Mouse (Mus musculus) liver, postnatal 0 days (tissue): ENCODE results near the gene Exoc7. TPM values are rescaled to one million over a fixed set of nuclear protein-coding genes. Genes with fewer than 3 reads are reported as not detected.
A peak's percentile ranks its signal among the peaks of the same experiment; 100 is the strongest.

Experiments
- ATAC-seq: fragments of 200-750 bp; cut with Nextera tagmentation; 2 replicates; pipeline ENCODE4 v1.8.0; 2017; ENCODE audit warnings: mild to moderate bottlenecking, moderate library complexity
- DNase-seq: peaks from one replicate; pipeline ENCODE4 v3.0.0-alpha.2; 2016
- H3K27ac ChIP-seq: fragments of 300-500 bp; sonication (generic); 2 replicates; pipeline ENCODE4 v1.5.1; 2014; ENCODE audit warnings: antibody characterized with exemption, moderate library complexity, mild to moderate bottlenecking, low read depth
- H3K27me3 ChIP-seq: fragments of 300-500 bp; sonication (generic); 2 replicates; pipeline ENCODE4 v1.6.1; 2014; ENCODE audit warnings: low read length, control low read depth, mixed read lengths; ENCODE audit not compliant: insufficient read depth
- H3K36me3 ChIP-seq: fragments of 300-500 bp; sonication (generic); replicated peaks from 2 replicates; pipeline ENCODE4 v1.6.1; 2014; ENCODE audit warnings: mild to moderate bottlenecking, control low read depth, low read length, moderate library complexity, mixed read lengths; ENCODE audit not compliant: insufficient read depth
- H3K4me1 ChIP-seq: fragments of 300-500 bp; sonication (generic); 2 replicates; pipeline ENCODE4 v1.6.1; 2014; ENCODE audit warnings: antibody characterized with exemption, mild to moderate bottlenecking, control low read depth; ENCODE audit not compliant: insufficient read depth
- H3K4me2 ChIP-seq: fragments of 300-500 bp; sonication (generic); 2 replicates; pipeline ENCODE4 v1.6.1; 2014; ENCODE audit warnings: low read depth, mild to moderate bottlenecking, low read length, moderate library complexity, mixed read lengths
- H3K4me3 ChIP-seq: fragments of 300-500 bp; sonication (generic); 2 replicates; pipeline ENCODE4 v1.5.1; 2014; ENCODE audit warnings: low read depth, low read length
- H3K9ac ChIP-seq: fragments of 300-500 bp; sonication (generic); replicated peaks from 2 replicates; pipeline ENCODE4 v1.6.1; 2014; ENCODE audit warnings: mild to moderate bottlenecking, moderate library complexity
- H3K9me3 ChIP-seq: fragments of 300-500 bp; sonication (generic); 2 replicates; pipeline ENCODE4 v1.6.1; 2016; ENCODE audit warnings: mild to moderate bottlenecking, control low read depth, low read length, mixed read lengths
- CTCF ChIP-seq: sonication (generic); IDR thresholded peaks from 2 replicates; pipeline ENCODE4 v1.5.1; 2016; ENCODE audit warnings: antibody characterized with exemption, low read depth
- EP300 ChIP-seq: IDR thresholded peaks from 2 replicates; pipeline ENCODE4 v1.6.1; 2016; ENCODE audit warnings: antibody characterized with exemption, low read depth, mild to moderate bottlenecking
- WGBS: fragments of 180-500 bp; shearing (Covaris S2); extraction: QIAGEN DNeasy Blood & Tissue Kit; methylation state at CpG from one replicate; pipeline ENCODE4 v1.1.7; 2014; ENCODE audit not compliant: insufficient replicate concordance; 5-methylcytosine and 5-hydroxymethylcytosine counted together
- polyA plus RNA-seq: library from polyadenylated mRNA; unstranded; fragments of >200 nt; fragmentation: Nextera tagmentation; extraction: Ambion mirVana; gene quantifications from 2 replicates; pipeline ENCODE4 v1.2.1, GENCODE M21; 2015

Exoc7 gene
- polyA plus RNA-seq, result 18.1 and 18.4 TPM in 2 replicates

DNA sequence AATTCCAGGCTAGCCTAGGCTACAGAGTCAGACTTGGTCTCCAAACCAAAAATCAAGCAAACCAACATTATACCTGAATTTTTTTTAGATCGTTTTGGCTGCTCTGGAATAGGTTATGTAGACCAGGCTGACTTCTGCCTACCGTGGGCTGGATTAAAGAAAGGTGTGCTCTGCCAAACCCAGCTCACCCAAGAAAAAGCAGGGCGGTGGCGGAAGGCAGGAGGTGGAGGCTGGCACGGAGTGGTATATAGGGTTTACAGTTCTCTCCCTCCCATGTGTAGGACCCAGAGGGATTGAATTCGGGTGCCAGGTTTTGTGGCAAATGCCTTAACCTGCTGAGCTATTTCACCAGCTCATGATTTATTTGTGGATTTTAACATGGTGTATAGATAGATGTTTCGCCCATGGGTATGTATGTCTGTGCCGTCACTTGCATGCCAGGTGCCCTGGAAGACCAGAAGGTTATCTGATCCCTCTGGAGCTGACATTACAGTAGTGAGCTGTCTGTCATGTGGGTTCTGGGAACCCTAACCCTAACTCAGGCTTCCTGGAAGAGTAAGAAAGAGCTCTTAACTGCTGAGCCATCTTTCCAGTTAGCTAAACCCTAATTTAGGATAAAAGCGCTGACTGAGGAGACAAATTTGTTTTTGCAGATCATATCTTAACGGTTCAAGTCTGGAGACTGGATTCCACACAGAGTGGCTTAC, at the start of gene Exoc7:
TSS of gene Exoc7 (minus strand) at position 215 of the 707 bp plus-strand sequence.
- no peak for ATAC-seq
- H3K36me3 ChIP-seq, result peaks cover 24% of the 10 kb centered on the region
- H3K4me3 ChIP-seq, result peak within 1 kb of the TSS; percentile 77
- H3K27me3 ChIP-seq, result no peaks in the 10 kb centered on the region
- peaks cover 14% of the 10 kb centered on the region for H3K4me1 ChIP-seq
- peak within 1 kb of the TSS; percentile 49 for H3K27ac ChIP-seq
- no peak for DNase-seq
- H3K4me2 ChIP-seq, result peak within 1 kb of the TSS; percentile 81
- peak within 1 kb of the TSS; percentile 72 for H3K9ac ChIP-seq
- no peaks in the 10 kb centered on the region for H3K9me3 ChIP-seq
- 74% methylated on average over 10 of the region's 10 CpGs for WGBS
- TF ChIP-seq CTCF, result no peak
- no peak for TF ChIP-seq EP300

DNA sequence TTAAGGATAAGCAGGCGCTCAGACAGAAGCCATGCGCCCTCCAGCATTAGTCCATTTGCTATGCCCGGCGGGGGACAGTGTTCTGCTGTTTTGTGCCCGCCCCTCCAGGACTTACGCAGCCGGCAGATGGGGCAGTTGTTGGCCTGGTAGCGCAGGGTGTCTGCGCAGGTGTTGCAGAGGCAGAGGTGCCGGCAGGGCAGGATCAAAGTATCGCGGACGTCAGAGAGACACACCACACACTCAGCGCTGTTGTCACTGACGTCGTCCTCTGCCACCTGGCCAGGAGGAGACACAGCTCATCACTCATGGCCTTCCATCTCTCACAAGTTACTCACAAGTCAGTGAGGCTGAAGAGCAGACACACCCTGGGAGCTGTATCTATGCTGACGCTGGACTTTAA, 47.5 kb upstream of the Exoc7 start:
- 58% methylated on average over 17 of the region's 17 CpGs for WGBS
- H3K27ac ChIP-seq, result no peak overlapping the region
- no peaks in the 10 kb centered on the region for H3K4me1 ChIP-seq
- no peak overlapping the region for H3K4me2 ChIP-seq
- TF ChIP-seq CTCF (peak; percentile 22), EP300 (no peak)
- no peaks in the 10 kb centered on the region for H3K27me3 ChIP-seq
- H3K9ac ChIP-seq, result no peak overlapping the region
- no peak for DNase-seq
- no peak for ATAC-seq
- no peaks in the 10 kb centered on the region for H3K9me3 ChIP-seq
- 0 out of 2 replicates have a peak, but pooled peaks cover 5% of the 10 kb centered on the region for H3K36me3 ChIP-seq
- H3K4me3 ChIP-seq, result no peak overlapping the region

DNA sequence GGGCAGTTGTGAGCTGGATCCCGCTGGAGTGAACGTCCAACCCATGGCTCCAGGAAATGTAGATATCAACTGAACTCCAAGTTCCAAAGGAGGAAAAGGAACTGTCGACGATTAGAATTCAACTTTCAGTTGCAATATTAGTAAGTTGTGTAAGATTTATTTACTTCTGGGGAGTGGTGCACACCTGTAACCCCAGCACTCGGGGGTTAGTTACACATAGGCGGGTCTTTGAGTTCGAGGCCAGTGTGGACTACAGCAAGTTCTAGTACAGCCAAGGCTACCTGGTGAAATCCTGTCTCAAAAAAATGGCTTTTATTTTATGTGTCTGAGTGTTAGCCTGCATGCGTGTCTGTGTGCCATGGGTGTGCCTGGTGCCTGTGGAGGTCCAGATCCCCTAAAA, 46.5 kb upstream of the Exoc7 start:
- Histone ChIP-seq H3K4me2 (no peak overlapping the region), H3K4me1 (no peaks in the 10 kb centered on the region), H3K4me3 (no peak overlapping the region), H3K36me3 (0 out of 2 replicates have a peak, but pooled peaks cover 5% of the 10 kb centered on the region), H3K9ac (no peak overlapping the region), H3K27me3 (no peaks in the 10 kb centered on the region), H3K9me3 (no peaks in the 10 kb centered on the region), H3K27ac (no peak overlapping the region)
- DNase-seq, result peak; percentile 8
- 66% methylated on average over 8 of the region's 8 CpGs for WGBS
- no peak for ATAC-seq
- TF ChIP-seq EP300, result no peak
- TF ChIP-seq CTCF, result no peak

DNA sequence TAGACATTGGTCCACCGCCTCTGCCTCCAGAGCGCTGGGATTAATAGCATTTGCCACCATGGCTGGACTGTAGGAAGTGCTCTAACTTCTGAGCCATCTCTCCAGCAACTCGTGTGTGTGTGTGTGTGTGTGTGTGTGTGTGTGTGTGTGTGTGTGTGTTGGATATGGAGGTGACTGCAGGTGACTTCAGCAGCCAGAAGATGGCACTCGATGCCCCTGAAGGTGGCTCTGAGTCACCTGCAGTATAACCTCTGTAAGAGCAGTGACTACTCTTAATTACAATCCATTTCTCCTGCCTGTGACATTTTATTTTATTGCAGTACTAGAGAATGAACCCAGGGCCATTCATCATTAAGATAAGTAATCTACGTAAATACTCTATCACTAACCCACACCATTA, 44.3 kb upstream of the Exoc7 start:
- no peaks in the 10 kb centered on the region for H3K27me3 ChIP-seq
- H3K9me3 ChIP-seq, result no peaks in the 10 kb centered on the region
- no peak overlapping the region for H3K4me3 ChIP-seq
- ATAC-seq (no peak), DNase-seq (no peak)
- H3K27ac ChIP-seq, result no peak overlapping the region
- TF ChIP-seq CTCF (no peak), EP300 (no peak)
- H3K4me2 ChIP-seq, result no peak overlapping the region
- no peaks in the 10 kb centered on the region for H3K4me1 ChIP-seq
- H3K9ac ChIP-seq, result no peak overlapping the region
- H3K36me3 ChIP-seq, result 0 out of 2 replicates have a peak, but pooled peaks cover 5% of the 10 kb centered on the region
- 80% methylated on average over 5 of the region's 5 CpGs for WGBS

DNA sequence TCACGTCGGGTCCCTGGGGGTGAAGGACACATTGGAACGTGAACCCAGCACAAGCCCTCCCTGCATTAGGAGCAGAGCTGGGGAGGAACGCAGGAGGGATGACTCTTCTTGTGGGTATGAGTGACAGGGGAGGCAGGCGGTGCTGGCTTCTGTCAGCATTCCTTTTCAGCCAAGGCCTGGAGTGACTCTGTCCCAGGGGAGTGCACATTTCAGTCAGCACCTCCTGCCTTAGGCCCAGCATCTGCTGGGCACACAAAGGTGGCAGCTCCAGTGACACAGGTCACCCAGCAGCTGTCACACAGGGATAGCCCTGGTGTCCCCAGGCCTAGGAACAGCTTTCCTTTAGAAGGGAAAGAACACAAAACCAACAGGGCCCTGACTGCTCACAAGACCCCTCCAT, 40.9 kb upstream of the Exoc7 start:
- DNase-seq (no peak), ATAC-seq (no peak)
- Histone ChIP-seq H3K9ac (no peak overlapping the region), H3K4me1 (no peaks in the 10 kb centered on the region), H3K27ac (no peak overlapping the region), H3K9me3 (no peaks in the 10 kb centered on the region), H3K4me2 (no peak overlapping the region), H3K36me3 (no peaks in the 10 kb centered on the region), H3K27me3 (no peaks in the 10 kb centered on the region), H3K4me3 (no peak overlapping the region)
- 73% methylated on average over 5 of the region's 5 CpGs for WGBS
- TF ChIP-seq CTCF (no peak), EP300 (no peak)

DNA sequence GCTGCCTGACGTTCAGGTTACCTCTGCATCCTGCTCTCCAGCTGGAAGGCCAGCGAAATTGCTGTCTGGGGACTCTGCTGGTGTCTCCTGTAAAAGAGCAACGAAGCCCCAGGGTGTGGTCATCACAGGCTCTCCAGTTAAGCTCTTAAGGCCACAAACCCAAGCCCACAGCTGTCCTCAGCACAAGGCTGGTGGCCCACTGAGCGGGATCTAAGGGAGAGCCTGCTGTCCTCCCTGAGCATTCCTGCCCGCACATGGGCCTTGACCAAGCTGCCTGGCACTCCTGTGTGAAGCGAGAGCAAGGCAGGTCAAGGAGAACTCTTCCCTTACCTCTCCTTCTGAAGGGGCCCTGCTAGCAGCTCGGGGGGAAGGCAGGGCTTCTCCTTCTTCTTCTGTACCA, 40.0 kb upstream of the Exoc7 start:
- TF ChIP-seq CTCF, result no peak
- TF ChIP-seq EP300, result no peak
- ATAC-seq (no peak), DNase-seq (no peak)
- Histone ChIP-seq H3K27ac (no peak overlapping the region), H3K4me3 (no peak overlapping the region), H3K4me2 (no peak overlapping the region), H3K4me1 (no peaks in the 10 kb centered on the region), H3K36me3 (no peaks in the 10 kb centered on the region), H3K27me3 (no peaks in the 10 kb centered on the region), H3K9ac (no peak overlapping the region), H3K9me3 (no peaks in the 10 kb centered on the region)
- 85% methylated on average over 7 of the region's 7 CpGs for WGBS
